Mouse (Mus musculus): ENCODE measurements around the gene Abhd6.

Abhd6 gene

DNA sequence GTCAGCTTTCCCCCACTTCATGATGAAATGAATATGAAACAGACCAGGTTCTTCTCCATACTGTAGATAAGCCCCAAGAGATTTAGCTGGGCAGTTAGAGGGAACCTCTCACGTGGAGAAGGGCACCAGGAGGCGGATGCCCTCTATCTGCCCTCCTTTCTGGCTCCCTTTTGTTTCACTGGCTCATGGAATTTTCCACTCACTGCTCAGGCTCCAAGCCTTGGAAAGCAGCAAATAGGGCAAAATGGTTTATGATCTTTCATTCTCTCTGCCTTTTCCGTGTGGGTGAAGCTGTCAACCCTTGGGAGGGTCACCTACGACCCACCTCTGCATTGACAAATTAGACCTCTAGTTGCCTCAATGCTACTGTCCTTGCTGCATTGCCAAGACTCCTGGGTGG lies 27.8 kb downstream of the Abhd6 start:
- 63% methylated on average over 4 of the region's 4 CpGs for WGBS

DNA sequence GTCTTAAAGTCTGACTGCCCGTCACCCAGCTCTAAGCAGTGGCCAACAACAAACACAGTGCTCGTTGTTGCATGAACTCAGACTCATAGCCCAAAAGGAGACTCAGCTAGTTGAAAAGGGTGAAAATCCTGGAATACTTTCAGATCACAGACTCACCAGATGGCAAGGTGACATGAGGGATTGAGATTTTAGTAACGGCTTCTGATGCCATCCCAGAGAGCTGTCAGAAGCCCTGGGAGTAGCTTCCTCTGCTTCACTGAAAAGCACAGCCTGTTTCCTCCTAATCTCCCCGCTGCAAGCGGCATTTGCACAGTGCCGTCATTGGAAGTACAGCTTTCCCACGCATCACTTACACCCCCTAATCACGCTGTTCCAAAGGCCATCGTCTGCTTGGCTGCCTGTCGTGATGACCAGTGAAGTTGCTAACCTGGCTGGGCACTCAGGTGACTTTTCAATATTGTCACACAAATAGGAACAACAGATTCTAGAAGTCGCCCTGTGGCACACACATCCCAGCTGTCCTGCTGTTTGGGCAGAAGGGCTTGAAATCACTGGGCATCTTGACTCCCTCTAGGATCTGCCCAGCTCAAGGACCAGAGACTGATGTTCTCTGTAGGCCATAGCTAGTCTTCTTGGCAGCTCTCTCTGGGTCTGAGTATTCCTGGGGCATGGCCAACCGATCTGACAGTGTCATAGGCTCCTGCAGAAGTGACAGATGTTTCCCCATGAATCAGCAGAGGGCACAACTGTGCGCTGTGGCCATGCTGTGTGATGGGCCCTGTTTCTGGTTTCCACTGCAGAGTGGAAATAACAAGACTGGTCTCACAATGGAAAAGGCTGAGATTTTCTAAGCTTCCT lies 29.6 kb downstream of the Abhd6 start:
- WGBS: 31% methylated on average over 13 of the region's 13 CpGs

DNA sequence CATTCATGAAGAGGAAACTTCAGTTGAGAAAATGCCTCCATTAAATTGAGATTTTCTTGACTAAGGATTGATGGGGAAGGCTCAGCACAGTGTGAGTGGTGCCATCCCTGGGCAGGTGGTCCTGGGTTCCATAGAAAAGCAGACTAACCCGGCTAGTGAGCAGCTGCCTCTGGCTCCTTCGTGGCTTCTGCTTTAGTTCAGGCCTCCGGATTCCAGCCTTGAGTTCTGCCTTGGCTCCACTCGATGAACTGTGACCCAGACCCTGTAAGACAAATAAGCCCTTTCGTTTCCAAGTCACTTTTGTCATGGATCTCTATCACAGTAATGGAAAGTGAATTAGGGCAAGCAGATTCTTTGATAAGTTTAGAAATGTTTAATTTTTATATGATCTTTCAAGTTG lies 31.9 kb downstream of the Abhd6 start:
- WGBS: 85% methylated on average over 5 of the region's 5 CpGs

DNA sequence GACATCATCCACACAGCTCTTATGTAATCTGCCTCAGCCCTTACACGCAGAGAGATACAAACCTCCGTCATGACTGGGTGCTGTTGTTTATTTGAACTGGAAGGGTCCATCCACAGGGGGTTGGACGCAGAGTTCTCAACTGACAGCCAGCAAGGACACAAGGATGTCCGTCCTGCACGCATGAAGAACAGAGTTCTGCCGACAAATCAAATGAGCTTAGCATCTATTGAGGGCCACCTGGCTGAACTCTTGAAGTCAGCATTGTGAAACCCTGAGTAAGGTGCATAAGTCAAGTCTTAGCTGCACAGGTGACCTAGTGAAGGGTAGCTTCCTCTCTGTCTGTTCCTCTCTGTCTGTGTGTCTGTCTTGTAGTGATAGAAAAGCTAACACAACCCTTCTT lies 33.2 kb downstream of the Abhd6 start:
- 85% methylated on average over 6 of the region's 6 CpGs for WGBS

DNA sequence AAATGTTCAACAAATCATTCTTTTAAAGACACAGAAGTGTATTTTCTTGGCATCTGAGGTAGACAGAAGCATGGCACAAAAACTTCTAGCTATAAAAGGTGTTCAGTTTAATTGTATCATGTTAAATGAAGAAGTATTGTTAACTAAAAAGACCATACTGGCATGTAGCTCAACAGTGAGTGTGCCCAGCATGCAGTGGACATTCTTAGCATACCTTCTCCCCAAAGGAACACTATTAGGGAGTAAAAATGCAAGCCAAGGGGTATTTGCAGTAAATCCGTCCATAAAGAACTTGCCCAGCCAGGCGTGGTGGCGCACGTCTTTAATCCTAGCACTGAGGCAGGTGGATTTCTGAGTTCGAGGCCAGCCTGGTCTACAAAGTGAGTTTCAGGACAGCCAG lies 33.7 kb downstream of the Abhd6 start:
- 86% methylated on average over 5 of the region's 5 CpGs for WGBS

DNA sequence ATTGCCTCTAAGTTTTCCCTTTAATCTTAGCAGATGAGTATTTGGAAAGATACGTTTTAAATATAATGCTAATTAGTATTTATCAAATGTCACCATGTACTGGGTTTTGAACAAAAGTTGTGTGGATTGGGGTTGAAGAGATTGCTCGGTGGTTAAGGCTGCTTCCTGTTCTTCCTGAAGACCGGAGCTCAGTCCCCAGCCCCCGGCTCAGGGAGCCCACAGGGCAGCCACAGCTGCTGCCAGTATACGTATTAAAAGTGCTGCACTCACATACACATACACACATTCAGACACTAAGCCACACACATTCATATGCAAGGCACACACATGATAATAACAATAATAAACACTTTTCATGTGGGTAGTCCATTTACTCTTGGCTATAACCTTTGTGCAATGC lies 35.4 kb downstream of the Abhd6 start:
- 76% methylated on average over 5 of the region's 5 CpGs for WGBS

DNA sequence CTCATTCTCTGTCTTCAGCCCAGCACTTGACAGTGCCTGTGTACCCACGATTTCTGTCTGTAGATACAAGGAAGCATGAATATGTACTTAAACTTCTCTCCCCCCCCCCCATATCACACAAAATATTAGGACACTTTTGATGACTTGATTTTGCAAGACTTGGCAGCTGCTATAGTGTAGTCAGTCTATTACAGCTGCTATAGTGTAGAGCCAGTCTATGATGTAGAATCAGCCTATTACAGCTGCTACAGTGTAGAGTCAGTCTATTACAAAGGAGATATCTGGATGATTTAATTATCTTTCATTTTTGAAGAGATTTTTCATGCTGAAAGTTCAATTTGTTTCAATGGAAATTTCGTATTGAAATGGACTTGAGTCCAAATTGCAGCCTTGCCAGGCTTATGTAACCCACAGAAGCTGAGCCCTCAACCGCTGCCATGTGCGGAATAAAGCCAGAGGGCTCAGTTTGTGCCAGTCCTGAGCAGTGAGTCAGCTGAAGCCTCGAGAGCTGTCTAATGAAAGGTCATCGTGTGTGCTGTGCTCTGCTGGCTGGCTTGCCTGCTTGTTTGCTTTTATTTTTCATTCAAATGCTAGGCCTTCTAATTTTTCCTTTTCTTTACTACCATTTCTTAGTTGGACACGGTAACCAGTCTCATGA lies 36.2 kb downstream of the Abhd6 start:
- 47% methylated on average over 7 of the region's 7 CpGs for WGBS

DNA sequence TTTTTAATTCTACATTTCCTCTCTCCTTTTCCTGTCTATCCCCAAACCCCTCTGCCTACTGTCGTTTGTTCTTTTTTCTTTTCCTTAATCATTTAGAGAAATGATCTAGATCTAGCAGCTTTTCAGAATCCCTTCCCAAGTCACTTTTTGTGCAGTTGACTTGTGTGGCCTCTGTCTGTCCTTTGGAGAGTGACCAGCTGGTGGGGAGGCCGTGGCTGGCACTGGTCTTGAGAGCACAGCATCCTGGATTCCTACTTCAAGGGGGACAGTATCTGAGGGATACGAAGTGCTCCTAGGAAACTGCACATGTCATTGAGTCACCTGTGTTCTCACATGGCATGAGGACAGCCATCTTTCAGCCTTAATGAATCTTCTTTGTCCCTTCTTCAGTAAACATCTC lies 37.5 kb downstream of the Abhd6 start:
- WGBS: 63% methylated on average over 3 of the region's 3 CpGs

DNA sequence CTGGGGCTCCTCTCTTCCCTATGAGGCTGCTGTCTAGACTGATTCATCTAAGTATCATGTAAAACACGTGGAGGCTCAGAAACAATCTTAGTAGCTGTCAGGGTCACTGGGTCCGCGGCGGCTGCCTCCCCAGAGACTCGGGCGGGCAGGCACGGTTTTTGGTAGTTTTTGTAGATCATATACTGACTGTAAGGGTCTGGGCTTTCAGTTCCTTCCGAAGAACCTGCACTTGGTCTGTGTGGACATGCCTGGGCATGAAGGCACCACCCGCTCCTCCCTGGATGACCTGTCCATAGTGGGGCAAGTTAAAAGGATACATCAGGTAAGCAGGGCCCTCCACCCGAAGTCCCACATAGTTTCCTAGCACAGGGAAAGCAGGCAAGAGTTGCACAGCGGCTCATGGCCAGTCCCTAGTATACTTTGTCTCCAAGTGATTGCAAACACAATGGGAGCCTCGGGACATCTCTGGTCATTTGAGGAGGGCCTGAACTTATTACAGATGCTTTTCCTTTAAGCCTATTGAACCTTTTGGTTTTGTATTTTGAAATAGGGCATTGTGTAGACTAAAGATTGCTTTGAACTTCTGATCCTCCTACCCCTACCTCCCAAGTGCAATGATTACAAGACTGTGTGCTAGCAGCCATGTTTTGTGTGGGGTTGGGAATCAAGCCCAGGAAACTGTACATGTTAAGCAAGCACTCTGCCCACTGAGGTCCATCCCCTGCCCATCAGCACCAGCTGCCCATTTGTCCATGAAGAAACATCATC lies 38.4 kb downstream of the Abhd6 start:
- 91% methylated on average over 12 of the region's 12 CpGs for WGBS

DNA sequence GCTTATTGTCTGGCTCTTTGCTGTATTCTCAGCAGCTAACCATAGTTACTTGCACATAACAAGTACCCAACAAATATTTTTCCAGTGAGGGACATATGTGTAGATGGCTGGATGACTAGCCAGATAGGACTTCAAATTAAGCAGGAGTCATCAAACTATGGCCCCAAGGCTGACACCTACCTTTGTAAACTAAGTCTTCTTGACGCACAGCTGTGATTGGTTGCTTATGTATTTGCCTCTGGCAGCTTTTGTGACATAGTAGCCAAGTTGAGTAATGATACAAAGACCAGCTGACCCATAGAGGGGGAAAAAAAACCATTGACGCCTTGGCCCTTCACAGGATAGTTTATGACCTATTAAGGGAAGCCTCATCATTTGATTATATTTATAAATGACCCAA lies 39.4 kb downstream of the Abhd6 start:
- 98% methylated on average over 2 of the region's 2 CpGs for WGBS

DNA sequence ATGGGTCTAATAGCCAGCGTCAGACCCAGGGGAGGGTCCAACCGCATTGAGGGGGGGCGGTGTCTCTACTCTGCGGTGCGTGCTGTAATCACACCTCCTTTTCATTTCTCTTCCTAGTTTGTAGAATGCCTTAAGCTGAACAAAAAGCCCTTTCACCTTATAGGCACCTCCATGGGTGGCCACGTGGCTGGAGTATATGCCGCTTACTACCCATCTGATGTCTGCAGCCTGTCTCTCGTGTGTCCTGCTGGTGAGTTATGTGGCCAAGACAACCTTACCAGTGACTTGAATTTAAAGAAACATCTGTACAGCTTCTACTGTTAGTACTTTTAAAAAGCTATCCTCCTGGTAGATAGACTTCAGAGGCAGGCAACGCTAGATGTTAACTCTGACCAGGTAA lies 39.9 kb downstream of the Abhd6 start:
- 95% methylated on average over 9 of the region's 9 CpGs for WGBS

DNA sequence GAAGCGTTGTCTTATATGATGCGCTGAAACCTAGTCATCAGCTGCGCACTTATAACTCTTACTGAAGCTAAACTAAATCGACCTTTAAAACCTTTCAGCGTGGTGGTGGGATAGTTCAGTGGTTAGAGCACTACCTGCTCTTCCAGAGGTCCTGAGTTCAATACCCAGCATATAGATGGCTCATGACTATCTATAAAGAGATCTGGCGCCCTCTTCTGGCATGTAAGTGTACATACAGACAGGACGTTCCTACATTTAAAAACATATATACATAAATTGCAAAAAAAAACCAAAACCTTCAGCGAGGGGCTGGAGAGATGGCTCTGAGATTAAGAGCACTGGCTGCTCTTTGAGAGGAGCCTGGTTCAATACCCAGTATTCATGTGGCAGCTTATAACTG lies 41.6 kb downstream of the Abhd6 start:
- WGBS: 61% methylated on average over 8 of the region's 8 CpGs

DNA sequence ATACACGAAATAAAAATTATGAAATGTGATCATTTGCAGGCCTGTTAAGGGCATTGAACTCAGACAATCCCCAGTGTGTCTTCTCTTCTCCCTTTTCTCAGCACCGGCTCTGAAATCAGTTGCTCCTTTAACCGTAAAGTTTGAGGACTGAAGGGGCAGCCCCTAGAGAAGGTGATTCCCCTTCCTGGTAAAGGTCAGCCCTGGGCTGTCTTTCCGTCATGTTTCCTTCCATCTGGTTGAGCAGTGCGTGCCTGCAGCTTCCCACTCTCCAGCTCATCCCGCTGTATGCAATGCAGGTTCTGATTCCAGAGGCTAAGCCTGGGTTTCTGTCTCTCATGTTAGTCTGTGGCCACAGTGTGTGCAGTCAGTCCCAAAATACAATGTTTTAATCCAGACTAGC lies 42.1 kb downstream of the Abhd6 start:
- 89% methylated on average over 6 of the region's 6 CpGs for WGBS

DNA sequence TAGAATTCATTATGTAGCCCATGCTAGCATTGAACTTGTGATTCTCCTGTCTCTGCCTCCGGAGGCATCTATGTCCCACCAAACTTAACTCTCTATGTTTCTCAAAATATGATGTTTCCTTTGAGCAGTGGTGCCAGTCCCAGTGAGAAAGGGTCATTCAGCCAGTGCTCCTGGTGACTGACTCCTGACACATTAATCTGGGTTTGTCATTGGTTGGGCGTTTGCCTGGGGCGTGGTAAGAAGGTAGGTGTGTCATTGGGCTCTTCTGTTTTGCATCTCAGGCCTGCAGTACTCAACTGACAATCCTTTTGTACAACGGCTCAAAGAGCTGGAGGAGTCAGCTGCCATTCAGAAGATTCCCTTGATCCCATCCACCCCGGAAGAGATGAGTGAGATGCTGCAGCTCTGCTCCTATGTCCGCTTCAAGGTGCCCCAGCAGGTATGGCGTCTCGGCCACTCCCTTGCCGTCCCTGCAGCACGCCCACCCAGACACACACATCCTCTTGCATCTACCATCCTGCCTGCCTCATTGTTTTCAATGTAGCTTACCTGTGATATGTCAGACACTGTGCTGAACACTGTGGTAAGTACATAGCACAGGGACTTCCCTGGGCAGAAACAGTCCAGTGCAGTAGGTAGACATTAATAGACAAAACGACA lies 42.6 kb downstream of the Abhd6 start:
- 91% methylated on average over 11 of the region's 11 CpGs for WGBS

DNA sequence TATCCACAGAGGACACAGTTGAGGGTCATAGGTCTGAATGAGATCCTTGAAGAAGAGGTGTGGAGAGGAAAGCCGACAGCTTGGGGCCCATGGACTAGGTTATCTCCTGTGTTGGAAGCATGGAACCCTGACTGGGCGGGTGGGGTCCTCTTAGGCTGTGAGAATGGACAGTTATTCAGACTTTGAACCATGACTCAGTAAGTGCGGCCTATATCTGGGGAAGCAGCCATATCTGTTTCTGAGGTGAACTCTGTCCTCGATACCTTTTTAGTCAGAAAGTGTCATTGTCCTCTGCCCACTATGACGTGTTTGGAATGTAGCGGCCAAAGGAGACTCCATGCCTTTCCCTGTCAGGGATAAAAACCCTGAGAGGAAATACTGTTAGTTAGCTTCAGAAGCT lies 44.1 kb downstream of the Abhd6 start:
- 97% methylated on average over 6 of the region's 6 CpGs for WGBS

DNA sequence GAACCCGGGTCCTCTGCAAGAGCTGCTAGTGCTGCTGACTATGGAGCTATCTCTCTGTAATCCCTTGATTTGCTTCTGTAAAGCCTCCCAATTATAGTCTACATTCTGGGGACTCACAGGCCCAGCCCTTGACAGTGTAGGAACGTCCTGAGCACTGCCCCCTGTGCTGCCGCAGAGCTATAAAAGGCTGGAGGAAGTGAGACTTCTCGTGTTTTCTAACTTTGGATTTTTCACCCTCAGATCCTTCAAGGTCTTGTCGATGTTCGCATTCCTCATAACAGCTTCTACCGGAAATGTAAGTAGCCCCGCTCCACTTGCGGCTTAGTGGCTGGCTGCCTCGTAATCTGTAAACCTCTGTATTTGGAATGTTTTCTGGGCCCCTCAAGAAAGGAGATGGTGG lies 46.6 kb downstream of the Abhd6 start:
- 86% methylated on average over 10 of the region's 10 CpGs for WGBS

DNA sequence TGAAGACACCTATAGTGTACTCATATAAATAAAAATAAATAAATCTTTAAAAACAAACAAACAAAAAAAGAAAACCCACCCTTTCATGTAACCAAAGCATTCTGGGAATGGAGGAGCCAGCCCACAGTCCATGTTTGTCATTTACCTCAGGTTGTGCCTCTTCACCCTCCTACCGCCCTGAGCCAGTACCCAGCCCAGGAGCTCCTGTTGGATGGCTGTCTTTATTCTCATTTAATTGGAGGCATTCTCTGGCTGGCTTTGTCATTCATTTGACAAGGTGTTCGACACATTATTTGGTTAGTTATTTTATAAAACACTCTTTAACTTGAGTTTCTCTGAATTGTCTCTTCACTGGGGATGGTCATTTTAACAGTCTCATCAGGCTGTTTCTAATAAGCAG lies 49.2 kb downstream of the Abhd6 start:
- 94% methylated on average over 2 of the region's 2 CpGs for WGBS

DNA sequence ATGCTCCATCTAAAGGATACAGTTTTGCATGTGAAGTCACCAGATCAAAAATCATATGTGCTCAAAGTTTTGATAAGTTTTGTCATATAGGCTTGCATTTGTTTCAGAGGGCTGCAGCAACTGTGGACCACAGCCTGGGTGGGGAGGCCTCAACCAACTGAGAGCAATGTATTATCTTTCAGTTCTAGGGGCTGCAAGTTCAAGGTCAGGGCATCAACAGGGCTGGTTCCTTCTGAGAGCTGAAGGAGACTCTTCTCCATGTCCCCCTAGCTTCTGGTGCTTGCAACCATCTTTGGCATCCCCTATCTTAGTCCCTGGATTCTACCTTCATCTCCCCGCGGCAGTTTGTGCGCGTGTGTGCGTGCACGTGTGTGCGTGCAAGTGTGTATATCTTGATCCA lies 50.0 kb downstream of the Abhd6 start:
- 98% methylated on average over 7 of the region's 7 CpGs for WGBS

DNA sequence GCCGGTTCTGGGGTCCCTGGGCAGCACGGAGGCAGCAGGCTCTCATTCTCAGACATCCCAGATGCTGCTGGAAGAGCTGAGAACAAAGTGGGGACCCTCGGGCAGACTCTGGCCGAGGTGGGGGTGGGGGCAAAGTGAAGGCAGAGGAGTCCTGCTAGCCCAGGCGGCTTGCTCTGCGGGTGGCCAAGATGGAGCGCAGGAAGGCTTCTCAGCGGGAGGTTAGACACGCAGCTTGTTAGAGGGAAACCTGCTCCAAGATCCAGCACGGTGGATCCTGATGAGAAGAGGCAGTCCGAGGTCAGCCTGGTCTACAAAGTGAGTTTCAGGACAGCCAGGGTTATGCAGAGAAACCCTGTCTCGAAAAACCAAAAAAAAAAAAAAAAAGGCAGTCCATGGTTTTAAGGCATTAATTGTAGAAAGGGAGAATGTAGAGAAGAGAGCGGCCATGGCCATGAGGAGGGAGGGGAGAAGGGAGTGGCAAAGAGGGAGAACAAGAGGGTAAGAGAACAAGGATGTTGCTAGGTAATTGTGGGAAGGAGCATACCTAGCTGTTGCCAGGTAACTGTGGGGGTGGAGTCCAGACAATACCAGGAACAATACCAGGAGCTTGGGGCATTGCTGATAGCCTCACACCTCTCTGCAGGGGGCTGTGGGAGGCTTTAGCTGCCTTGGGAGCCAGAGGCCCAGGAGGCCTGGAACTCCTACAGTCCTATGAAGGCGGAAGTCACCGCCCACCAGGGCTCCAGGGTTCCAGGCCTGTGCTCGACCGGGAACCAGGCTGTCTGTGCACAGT lies 51.8 kb downstream of the Abhd6 start:
- WGBS: 55% methylated on average over 17 of the region's 17 CpGs

DNA sequence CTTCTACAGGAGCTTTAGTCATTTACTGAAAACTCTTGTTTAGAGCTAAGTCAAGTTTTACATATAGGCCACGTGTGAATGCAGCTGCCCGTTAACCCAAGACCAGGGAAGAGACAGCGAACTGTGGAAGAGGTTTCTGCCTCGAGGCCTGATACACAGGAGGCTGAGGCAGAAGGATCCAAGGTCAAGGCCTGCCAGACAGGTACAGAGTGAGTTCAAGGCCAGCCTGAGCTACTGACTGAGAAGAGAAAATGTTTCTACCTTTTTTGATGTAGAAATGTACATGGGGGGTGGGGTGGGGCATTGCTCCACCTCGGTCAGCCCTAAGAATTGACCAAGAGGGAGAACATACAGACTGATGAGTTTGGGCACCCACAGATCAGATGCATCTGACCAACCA lies 53.4 kb downstream of the Abhd6 start:
- WGBS: 92% methylated on average over 5 of the region's 5 CpGs

DNA sequence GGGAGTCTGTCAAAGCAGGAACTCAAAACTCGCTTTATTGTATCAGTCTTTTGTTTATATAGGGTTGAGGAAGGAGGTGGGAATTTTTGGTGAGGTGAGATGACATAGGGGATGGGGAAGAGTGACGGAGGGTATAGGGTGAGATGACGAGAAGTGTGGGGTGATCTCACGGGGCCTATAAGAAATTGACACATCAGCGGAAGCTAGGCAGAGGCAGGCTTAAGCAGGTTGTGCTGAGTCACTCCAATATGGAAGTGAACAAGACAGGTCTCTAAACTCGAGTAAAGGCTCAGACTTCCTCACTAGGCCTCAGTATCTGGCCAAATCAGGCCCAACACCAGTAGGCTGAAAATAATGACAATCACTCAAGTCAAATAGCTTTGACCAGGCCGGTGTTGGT lies 57.2 kb downstream of the Abhd6 start:
- 96% methylated on average over 7 of the region's 7 CpGs for WGBS
